Mouse (Mus musculus) gastrocnemius, postnatal 36 days (tissue): ENCODE data around the gene Anxa4. TPM values are rescaled to one million over a fixed set of nuclear protein-coding genes. Genes with fewer than 3 reads are reported as not detected.

ENCODE experiments used
- DNase-seq, 2 experiments: peaks; one replicate each; pipeline ENCODE4 v3.0.0; 2022
- intact Hi-C: fragments of 180-260 bp; cut with DNase I; formaldehyde crosslinking; loops from one replicate; pipeline ENCODE4 v1.15.1; 2025
- total RNA-seq, 2 experiments: library from RNA; stranded (reverse); gene quantifications; 2 replicates each; pipeline ENCODE4 v1.2.3; 2021

Anxa4 gene
- total RNA-seq, 2 experiments from 2014 or later = 12.9 to 16.8 TPM

- peak; percentile 45 to 64 for DNase-seq
- intact Hi-C loops = loop anchor here (1.0 kb wide), 1 partner anchor 59 kb away; no protein-coding TSS in a partner anchor
Measured at GRCm38 (mm10) chr6:86806455-86807086, 13.2 kb upstream of the Anxa4 start.

GRCm38 (mm10) chr6:86804646-86805045 lies 11.3 kb upstream of the Anxa4 start:
- DNase-seq = no peak
- intact Hi-C loops = no loop called here

GRCm38 (mm10) chr6:86801431-86801830 lies 8.0 kb upstream of the Anxa4 start:
- DNase-seq = no peak
- intact Hi-C loops = no loop called here

GRCm38 (mm10) chr6:86800467-86800866 lies 7.1 kb upstream of the Anxa4 start:
- intact Hi-C loops = no loop called here
- DNase-seq = no peak

GRCm38 (mm10) chr6:86797455-86797854 lies 4.1 kb upstream of the Anxa4 start:
- DNase-seq = no peak
- intact Hi-C loops = no loop called here

GRCm38 (mm10) chr6:86793957-86794356 lies 573 bp upstream of the Anxa4 start:
- intact Hi-C loops = no loop called here
- DNase-seq = no peak

- intact Hi-C loops = no loop called here
- DNase-seq = no peak
Measured at GRCm38 (mm10) chr6:86790351-86790943, 2.9 kb downstream of the Anxa4 start.

- intact Hi-C loops = no loop called here
- no peak for DNase-seq
Measured at GRCm38 (mm10) chr6:86788242-86788641, 5.1 kb downstream of the Anxa4 start.

GRCm38 (mm10) chr6:86786545-86786944 lies 6.8 kb downstream of the Anxa4 start:
- no peak for DNase-seq
- intact Hi-C loops = no loop called here

- intact Hi-C loops = no loop called here
- DNase-seq = no peak
Measured at GRCm38 (mm10) chr6:86784739-86785138, 8.6 kb downstream of the Anxa4 start.

GRCm38 (mm10) chr6:86782342-86782741 lies 11.0 kb downstream of the Anxa4 start:
- DNase-seq = no peak
- intact Hi-C loops = no loop called here

GRCm38 (mm10) chr6:86781361-86781957 lies 11.9 kb downstream of the Anxa4 start:
- intact Hi-C loops = no loop called here
- no peak for DNase-seq

GRCm38 (mm10) chr6:86778910-86779594 lies 14.3 kb downstream of the Anxa4 start:
- no peak for DNase-seq
- intact Hi-C loops = no loop called here

- intact Hi-C loops = no loop called here
- no peak for DNase-seq
Measured at GRCm38 (mm10) chr6:86777181-86777580, 16.2 kb downstream of the Anxa4 start.

- DNase-seq = no peak
- intact Hi-C loops = no loop called here
Measured at GRCm38 (mm10) chr6:86776706-86777071, 16.7 kb downstream of the Anxa4 start.

- intact Hi-C loops = no loop called here
- DNase-seq = peak; percentile 49 to 72
Measured at GRCm38 (mm10) chr6:86776001-86776705, 17.2 kb downstream of the Anxa4 start.

GRCm38 (mm10) chr6:86774937-86775336 lies 18.4 kb downstream of the Anxa4 start:
- no peak for DNase-seq
- intact Hi-C loops = no loop called here

- DNase-seq = no peak
- intact Hi-C loops = no loop called here
Measured at GRCm38 (mm10) chr6:86773830-86774229, 19.6 kb downstream of the Anxa4 start.

GRCm38 (mm10) chr6:86772631-86773030 lies 20.8 kb downstream of the Anxa4 start:
- DNase-seq = peak; percentile 24 to 30
- intact Hi-C loops = no loop called here

GRCm38 (mm10) chr6:86768938-86769337 lies 24.4 kb downstream of the Anxa4 start:
- DNase-seq = no peak
- intact Hi-C loops = no loop called here
